Mouse (Mus musculus) liver, embryonic 14.5 days (tissue): Measurements from ENCODE around the gene Scamp5. TPM values are rescaled to one million over a fixed set of nuclear protein-coding genes. Genes with fewer than 3 reads are reported as not detected.

ENCODE experiments used
- ATAC-seq: fragments of 200-750 bp; cut with Nextera tagmentation; 2 replicates; pipeline ENCODE4 v1.8.0; 2017; ENCODE audit warnings: moderate number of reproducible peaks, mild to moderate bottlenecking, moderate library complexity; ENCODE audit not compliant: insufficient read depth
- DNase-seq, 3 experiments: peaks; one replicate each; pipeline ENCODE4 v3.0.0-alpha.2; 2012 to 2013; ENCODE audit warnings: low read depth in 3 of 3, low spot score in 3 of 3
- H3K27ac ChIP-seq: fragments of 300-500 bp; sonication (generic); 2 replicates; pipeline ENCODE4 v1.5.1; 2014; ENCODE audit warnings: moderate library complexity, mild to moderate bottlenecking, control low read depth, inconsistent platforms
- H3K27me3 ChIP-seq: fragments of 300-500 bp; sonication (generic); 2 replicates; pipeline ENCODE4 v1.6.1; 2014; ENCODE audit warnings: mild to moderate bottlenecking, low read length, moderate library complexity; ENCODE audit not compliant: control insufficient read depth, insufficient read depth
- H3K36me3 ChIP-seq: fragments of 300-500 bp; sonication (generic); replicated peaks from 2 replicates; pipeline ENCODE4 v1.6.1; 2014; ENCODE audit warnings: low read depth; ENCODE audit not compliant: control insufficient read depth, insufficient read depth
- H3K4me1 ChIP-seq, 2 experiments: fragments of 200-500 bp in 1 of 2; fragments of 300-500 bp in 1 of 2; sonication (generic) in 1 of 2; replicated peaks; 2 replicates each; pipeline ENCODE4 v1.6.1; 2012 to 2014; ENCODE audit warnings: antibody characterized with exemption in 1 of 2, inconsistent platforms in 1 of 2, low read length in 1 of 2; ENCODE audit not compliant: control insufficient read depth in 2 of 2, insufficient read depth in 2 of 2
- H3K4me2 ChIP-seq: fragments of 300-500 bp; sonication (generic); 2 replicates; pipeline ENCODE4 v1.6.1; 2014; ENCODE audit warnings: low read depth, mild to moderate bottlenecking, control low read depth, moderate library complexity
- H3K4me3 ChIP-seq, 2 experiments: fragments of 200-500 bp in 1 of 2; fragments of 300-500 bp in 1 of 2; sonication (generic) in 1 of 2; 2 replicates each; pipeline ENCODE4 v1.5.1; 2012 to 2014; ENCODE audit warnings: low read depth in 2 of 2, low read length in 2 of 2, mild to moderate bottlenecking in 2 of 2, control low read depth in 1 of 2, inconsistent platforms in 1 of 2, moderate library complexity in 1 of 2; ENCODE audit not compliant: insufficient read depth in 1 of 2
- H3K9ac ChIP-seq: fragments of 300-500 bp; sonication (generic); replicated peaks from 2 replicates; pipeline ENCODE4 v1.6.1; 2014; ENCODE audit warnings: mild to moderate bottlenecking, control low read depth, moderate library complexity
- H3K9me3 ChIP-seq: fragments of 300-500 bp; sonication (generic); 2 replicates; pipeline ENCODE4 v1.6.1; 2016; ENCODE audit warnings: low read length, mixed read lengths; ENCODE audit not compliant: control insufficient read depth
- CTCF ChIP-seq: IDR thresholded peaks from 2 replicates; pipeline ENCODE4 v1.5.1; 2016; ENCODE audit warnings: antibody characterized with exemption, low read depth, control low read depth
- EP300 ChIP-seq: IDR thresholded peaks from 2 replicates; pipeline ENCODE4 v1.6.1; 2016; ENCODE audit warnings: antibody characterized with exemption, low read depth
- WGBS: fragments of 180-500 bp; shearing (Covaris S2); extraction: QIAGEN DNeasy Blood & Tissue Kit; methylation state at CpG from one replicate; pipeline ENCODE4 v1.1.7; 2014; ENCODE audit not compliant: insufficient replicate concordance; 5-methylcytosine and 5-hydroxymethylcytosine counted together
- polyA plus RNA-seq, 2 experiments: library from polyadenylated mRNA; depleted of rRNA in 1 of 2; stranded (reverse) in 1 of 2; unstranded in 1 of 2; fragments of >200 nt; fragmentation: Nextera tagmentation in 1 of 2; extraction: Ambion mirVana in 1 of 2; gene quantifications; 2 replicates each; pipeline versions ENCODE4 v1.2.1 to v1.2.3; 2012 to 2014

Scamp5 gene
- polyA plus RNA-seq, 2 experiments = 4.5 to 9.1 TPM

DNA sequence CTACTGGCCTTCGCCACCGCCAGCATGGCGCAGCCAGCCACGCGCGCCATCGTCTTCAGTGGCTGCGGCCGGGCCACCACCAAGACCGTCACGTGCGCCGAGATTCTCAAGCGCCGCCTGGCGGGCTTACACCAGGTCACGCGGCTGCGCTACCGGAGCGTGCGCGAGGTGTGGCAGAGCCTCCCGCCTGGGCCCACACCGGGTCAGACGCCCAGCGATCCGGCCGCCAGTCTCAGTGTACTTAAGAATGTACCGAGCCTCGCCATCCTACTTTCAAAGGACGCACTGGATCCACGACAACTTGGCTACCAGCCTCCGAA is 36.5 kb upstream of the Scamp5 start:
- Histone ChIP-seq H3K4me1 (peaks cover 12 to 15% of the 10 kb centered on the region in 2 experiments), H3K27ac (no peak overlapping the region), H3K4me3 (peak overlapping the region in 1 of 2 experiments; percentile 42; a peak in 2 of 4 replicates), H3K4me2 (peak overlapping the region; percentile 61), H3K9ac (no peak overlapping the region), H3K27me3 (peaks cover 71% of the 10 kb centered on the region), H3K36me3 (no peaks in the 10 kb centered on the region), H3K9me3 (no peaks in the 10 kb centered on the region)
- DNase-seq (no peak), ATAC-seq (no peak)
- TF ChIP-seq CTCF (peak; percentile 59), EP300 (no peak)
- WGBS = 2% methylated on average over 34 of the region's 34 CpGs

- no peak within 1 kb of the TSS for H3K9ac ChIP-seq
- H3K4me1 ChIP-seq = peaks cover 12 to 15% of the 10 kb centered on the region in 2 experiments
- peaks cover 72% of the 10 kb centered on the region for H3K27me3 ChIP-seq
- peak within 1 kb of the TSS; percentile 61 for H3K4me2 ChIP-seq
- no peaks in the 10 kb centered on the region for H3K9me3 ChIP-seq
- no peak within 1 kb of the TSS for H3K27ac ChIP-seq
- TF ChIP-seq EP300 (no peak), CTCF (no peak)
- DNase-seq (no peak), ATAC-seq (no peak)
- WGBS = 1% methylated on average over 46 of the region's 46 CpGs
- peak within 1 kb of the TSS in 1 of 2 experiments; percentile 42; a peak in 3 of 4 replicates for H3K4me3 ChIP-seq
- H3K36me3 ChIP-seq = no peaks in the 10 kb centered on the region
Observed at GRCm38 (mm10) chr9:57503622-57504380, 35.9 kb upstream of the Scamp5 start, which contains the start of gene Rpp25. TSS of gene Rpp25 (plus strand) at chr9:57504026.

- ATAC-seq (no peak), DNase-seq (no peak)
- TF ChIP-seq CTCF (no peak), EP300 (no peak)
- Histone ChIP-seq H3K36me3 (no peaks in the 10 kb centered on the region), H3K27me3 (peaks cover 72% of the 10 kb centered on the region), H3K27ac (no peak overlapping the region), H3K9ac (no peak overlapping the region), H3K4me2 (no peak overlapping the region), H3K4me3 (0 out of 4 replicates have a peak overlapping the region, but pooled peaks of 1 of the 2 experiments have one; percentile 42), H3K9me3 (no peaks in the 10 kb centered on the region), H3K4me1 (peaks cover 12 to 15% of the 10 kb centered on the region in 2 experiments)
- WGBS = 5% methylated on average over 23 of the region's 23 CpGs
Observed at GRCm38 (mm10) chr9:57502911-57503621, 35.2 kb upstream of the Scamp5 start.

DNA sequence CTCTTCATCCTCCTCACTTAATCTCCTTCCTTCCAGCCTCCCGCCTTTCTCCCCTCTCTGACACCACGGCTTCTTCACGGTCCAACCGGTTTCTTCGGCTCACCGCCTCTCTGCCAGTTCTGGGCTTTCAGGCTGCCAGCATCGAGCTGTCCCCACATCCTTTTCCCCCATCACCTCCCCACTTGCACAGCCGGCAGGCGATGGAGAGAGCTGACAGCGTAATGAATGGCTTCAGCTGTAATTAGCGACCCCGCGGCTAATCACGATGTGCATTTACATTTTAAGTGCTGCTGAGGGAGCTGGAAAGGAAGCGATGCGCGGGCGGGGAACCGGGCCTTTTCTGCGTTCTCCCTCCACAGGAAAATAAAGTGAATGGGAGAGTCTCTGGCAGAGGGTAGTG is 34.0 kb upstream of the Scamp5 start:
- ATAC-seq = no peak
- Histone ChIP-seq H3K36me3 (no peaks in the 10 kb centered on the region), H3K4me3 (no peak overlapping the region), H3K27me3 (peaks cover 73% of the 10 kb centered on the region), H3K4me1 (peaks cover 12 to 16% of the 10 kb centered on the region in 2 experiments), H3K27ac (no peak overlapping the region), H3K9ac (no peak overlapping the region), H3K4me2 (no peak overlapping the region), H3K9me3 (no peaks in the 10 kb centered on the region)
- no peak for TF ChIP-seq EP300
- no peak for TF ChIP-seq CTCF
- 2% methylated on average over 20 of the region's 20 CpGs for WGBS
- DNase-seq = no peak

DNA sequence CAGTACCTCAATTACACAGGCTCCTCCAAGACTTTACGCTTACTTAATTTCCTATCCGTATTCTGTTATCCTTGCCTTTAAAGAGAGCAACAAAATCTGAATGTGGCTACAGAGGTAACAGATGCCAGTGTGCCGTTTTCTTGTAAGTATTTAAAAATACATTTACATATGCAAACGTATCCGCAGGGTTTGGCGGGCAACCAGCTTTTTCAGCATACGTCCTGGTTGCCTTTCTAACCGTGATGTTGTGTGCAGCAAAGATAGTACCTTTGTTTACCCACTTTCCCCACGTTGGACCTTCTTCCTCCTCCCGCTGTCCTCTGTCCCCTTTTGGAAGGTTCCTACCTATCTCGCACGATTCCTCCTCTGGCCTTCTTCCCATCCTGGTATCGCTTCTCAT is 33.6 kb upstream of the Scamp5 start:
- no peaks in the 10 kb centered on the region for H3K9me3 ChIP-seq
- peaks cover 10 to 15% of the 10 kb centered on the region in 2 experiments for H3K4me1 ChIP-seq
- H3K27ac ChIP-seq = no peak overlapping the region
- H3K36me3 ChIP-seq = no peaks in the 10 kb centered on the region
- DNase-seq (no peak), ATAC-seq (no peak)
- 13% methylated on average over 13 of the region's 13 CpGs for WGBS
- no peak overlapping the region for H3K9ac ChIP-seq
- no peak overlapping the region for H3K4me2 ChIP-seq
- H3K27me3 ChIP-seq = peaks cover 71% of the 10 kb centered on the region
- TF ChIP-seq CTCF (no peak), EP300 (no peak)
- no peak overlapping the region for H3K4me3 ChIP-seq
